Mouse (Mus musculus) neutrophil, adult 65 days (primary cell): Measurements from ENCODE around the gene Olfr194. TPM values are rescaled to one million over a fixed set of nuclear protein-coding genes. Genes with fewer than 3 reads are reported as not detected.

Experiments used
- total RNA-seq: library from RNA; stranded (reverse); gene quantifications from 2 replicates; pipeline ENCODE4 v1.2.4, GENCODE M21; 2023

Olfr194 gene
- not detected in 2 replicates for total RNA-seq

DNA sequence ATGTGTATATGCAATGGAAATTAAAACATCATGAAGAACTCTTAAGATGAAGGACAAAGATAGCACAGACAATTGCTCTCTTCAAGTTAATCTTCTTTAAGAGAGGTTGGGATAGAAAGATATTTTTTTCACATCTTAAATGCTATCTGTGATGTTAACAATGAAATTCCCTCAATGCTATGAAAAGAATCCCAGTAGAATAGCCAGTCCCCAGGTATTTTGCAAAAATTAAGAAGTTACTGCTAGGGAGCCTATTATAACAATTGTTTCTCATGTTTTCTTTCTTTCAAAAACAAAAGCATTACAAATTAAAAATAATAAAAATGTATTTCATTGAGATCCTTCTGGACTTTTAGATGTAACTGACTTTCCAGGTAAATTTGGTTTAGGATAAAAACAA lies at the start of gene Olfr194:
Gene Olfr194, minus strand, starts transcription at position 101 of the 400 bp plus-strand sequence.

DNA sequence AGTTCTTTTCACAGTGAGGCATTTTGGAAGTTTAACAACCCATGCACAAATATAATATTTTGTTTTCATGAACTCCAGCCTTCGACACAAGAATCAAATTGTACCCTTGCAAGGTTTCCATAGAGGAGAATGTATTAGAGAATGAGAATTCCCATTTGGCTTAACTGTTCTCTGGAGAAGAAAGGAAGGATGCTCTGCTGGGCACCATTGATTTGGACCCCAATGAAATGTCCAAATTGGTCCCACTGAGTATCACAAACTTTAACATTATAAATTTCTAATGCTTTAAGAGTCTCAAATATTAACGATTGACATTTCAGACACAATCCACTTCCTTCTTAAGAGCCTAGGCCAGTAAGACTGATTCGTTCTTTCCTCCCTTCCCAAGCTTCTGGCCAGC lies 49.5 kb upstream of the Olfr194 start, which contains the start of gene Olfr196:
Gene Olfr196, minus strand, starts transcription at position 101 of the 400 bp plus-strand sequence.

DNA sequence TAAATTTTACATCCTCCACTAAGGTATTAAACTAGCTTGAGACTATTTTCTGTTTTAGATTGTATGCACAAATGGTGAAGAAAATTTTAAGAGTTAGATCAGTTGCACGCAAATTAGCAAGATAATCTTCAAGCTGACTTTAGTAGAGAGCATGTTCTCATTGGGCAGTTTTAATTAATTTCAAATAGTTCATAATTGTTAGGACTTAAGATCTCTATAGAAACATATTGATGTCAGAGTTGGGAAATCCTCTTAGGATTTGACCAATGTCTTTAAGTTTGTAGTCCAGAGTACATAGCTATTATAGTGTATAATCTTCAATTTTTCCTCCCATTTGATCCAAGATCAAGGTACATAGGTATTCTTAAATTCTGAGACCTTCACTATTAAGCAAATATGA lies 25.9 kb upstream of the Olfr194 start, which contains the start of gene Olfr195:
Gene Olfr195, plus strand, starts transcription at position 301 of the 400 bp plus-strand sequence.

DNA sequence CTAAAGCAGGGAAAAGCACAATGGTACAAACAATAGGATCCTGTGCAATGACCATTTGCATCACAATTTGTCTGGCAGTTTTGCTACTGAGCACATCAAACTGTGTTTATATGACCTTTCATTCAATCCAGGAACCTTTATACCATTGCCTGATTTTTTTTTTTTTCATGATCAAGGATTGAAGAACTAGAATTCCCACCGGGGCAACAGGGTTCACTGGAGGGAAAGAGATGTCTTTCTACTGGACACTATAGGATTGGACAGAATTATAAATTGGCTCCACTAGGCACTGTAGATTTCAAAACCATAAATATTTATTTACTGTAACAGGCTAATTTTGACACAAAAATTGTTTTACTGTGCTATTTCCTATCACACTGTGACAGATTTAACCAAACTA lies 9.1 kb downstream of the Olfr194 start, which contains the start of gene Olfr193:
Gene Olfr193, minus strand, starts transcription at position 101 of the 400 bp plus-strand sequence.

DNA sequence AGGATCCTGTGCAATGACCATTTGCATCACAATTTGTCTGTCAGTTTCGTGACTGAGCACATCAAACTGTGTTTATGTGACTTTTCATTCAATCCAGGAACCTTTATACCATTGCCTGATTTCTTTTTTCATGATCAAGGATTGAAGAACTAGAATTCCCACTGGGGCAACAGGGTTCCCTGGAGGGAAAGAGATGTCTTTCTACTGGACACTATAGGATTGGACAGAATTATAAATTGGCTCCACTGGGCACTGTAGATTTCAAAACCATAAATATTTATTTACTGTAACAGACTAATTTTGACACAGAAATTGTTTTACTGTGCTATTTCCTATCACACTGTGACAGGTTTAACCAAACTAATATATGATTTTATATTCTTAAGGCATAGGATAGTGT lies 31.1 kb downstream of the Olfr194 start, which contains the start of gene Olfr191:
Gene Olfr191, minus strand, starts transcription at position 101 of the 400 bp plus-strand sequence.

DNA sequence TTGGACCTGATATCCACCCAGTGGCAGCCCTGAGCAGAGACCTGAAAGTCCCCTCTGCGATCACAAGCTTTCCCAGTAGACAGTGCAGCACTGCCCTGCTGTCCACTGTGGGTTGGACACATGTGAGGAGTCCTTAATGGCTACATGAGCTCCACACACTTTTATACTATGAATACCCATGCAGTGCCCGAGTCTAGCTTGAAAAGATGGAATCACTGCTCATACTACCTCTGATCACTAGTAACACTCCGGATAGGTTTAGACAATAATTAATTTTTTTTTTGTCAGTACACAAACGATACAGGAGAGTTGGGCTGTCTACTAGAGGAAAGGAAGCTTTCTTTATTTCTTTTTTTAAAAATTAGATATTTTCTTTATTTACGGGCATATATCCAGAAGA lies 43.0 kb downstream of the Olfr194 start, which contains the start of gene Olfr190:
Gene Olfr190, minus strand, starts transcription at position 101 of the 400 bp plus-strand sequence.

Other genes with a start within 250 kb of the Olfr194 start
- gene Olfr177, start 246.3 kb downstream of the Olfr194 start, total RNA-seq, result not detected in 2 replicates
- not detected in 2 replicates for gene Olfr178, start 229.0 kb downstream of the Olfr194 start, total RNA-seq
- not detected in 2 replicates for gene Olfr181, start 192.3 kb downstream of the Olfr194 start, total RNA-seq
- gene Olfr180, start 191.7 kb downstream of the Olfr194 start, total RNA-seq, result not detected in 2 replicates
- not detected in 2 replicates for gene Olfr183, start 125.7 kb downstream of the Olfr194 start, total RNA-seq
- not detected in 2 replicates for gene Olfr186, start 90.8 kb downstream of the Olfr194 start, total RNA-seq
- not detected in 2 replicates for gene Olfr187, start 81.3 kb downstream of the Olfr194 start, total RNA-seq
- not detected in 2 replicates for gene Olfr190, start 43.1 kb downstream of the Olfr194 start, total RNA-seq
- gene Olfr191, start 31.2 kb downstream of the Olfr194 start, total RNA-seq, result not detected in 2 replicates
- not detected in 2 replicates for gene Olfr193, start 9.2 kb downstream of the Olfr194 start, total RNA-seq
- gene Olfr195, start 26.0 kb upstream of the Olfr194 start, total RNA-seq, result not detected in 2 replicates
- not detected in 2 replicates for gene Olfr196, start 49.4 kb upstream of the Olfr194 start, total RNA-seq
- not detected in 2 replicates for gene Olfr198, start 82.5 kb upstream of the Olfr194 start, total RNA-seq
- not detected in 2 replicates for gene Olfr199, start 98.7 kb upstream of the Olfr194 start, total RNA-seq
- gene Olfr201, start 151.6 kb upstream of the Olfr194 start, total RNA-seq, result not detected in 2 replicates
- not detected in 2 replicates for gene Olfr202, start 165.7 kb upstream of the Olfr194 start, total RNA-seq
- not detected in 2 replicates for gene Olfr203, start 177.8 kb upstream of the Olfr194 start, total RNA-seq
- gene Olfr204, start 197.2 kb upstream of the Olfr194 start, total RNA-seq, result not detected in 2 replicates
- not detected in 2 replicates for gene Olfr205, start 210.1 kb upstream of the Olfr194 start, total RNA-seq
- not detected in 2 replicates for gene Olfr206, start 228.2 kb upstream of the Olfr194 start, total RNA-seq
- gene Olfr209, start 242.9 kb upstream of the Olfr194 start, total RNA-seq, result not detected in 2 replicates